Mouse (Mus musculus) CD4-positive, CD25-positive, alpha-beta regulatory T cell, adult 2 months (primary cell): ENCODE results near the gene E330034G19Rik.
"Not testable (repeated sequence)": the region's sequence is repeated elsewhere in the genome, so short reads cannot be mapped to it uniquely, and the experiment has no call there.

Experiments used
- DNase-seq: peaks from one replicate; pipeline ENCODE4 v3.0.0-alpha.2; 2012; ENCODE audit warnings: low read depth, low spot score

E330034G19Rik gene

DNA sequence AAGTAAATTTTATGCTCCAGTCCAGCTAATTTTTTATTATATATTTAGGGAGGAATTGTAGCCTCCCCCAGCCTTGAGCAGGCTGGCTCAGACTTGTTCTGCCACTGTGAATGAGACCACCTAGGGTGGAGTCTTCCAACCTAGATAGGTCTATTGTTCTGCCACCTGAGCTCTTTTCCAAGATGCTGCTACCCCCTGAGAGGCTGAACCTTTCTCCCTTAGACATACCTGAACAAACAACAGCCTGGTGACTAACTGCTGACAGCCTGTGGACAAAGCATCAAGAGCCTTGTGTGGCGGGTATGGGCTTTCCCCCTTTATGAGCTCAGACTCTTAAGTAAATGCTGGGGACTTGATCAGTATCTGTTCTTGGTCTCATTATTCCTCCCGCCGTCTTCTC is 54.0 kb downstream of the E330034G19Rik start:
- not testable (repeated sequence) for DNase-seq

DNA sequence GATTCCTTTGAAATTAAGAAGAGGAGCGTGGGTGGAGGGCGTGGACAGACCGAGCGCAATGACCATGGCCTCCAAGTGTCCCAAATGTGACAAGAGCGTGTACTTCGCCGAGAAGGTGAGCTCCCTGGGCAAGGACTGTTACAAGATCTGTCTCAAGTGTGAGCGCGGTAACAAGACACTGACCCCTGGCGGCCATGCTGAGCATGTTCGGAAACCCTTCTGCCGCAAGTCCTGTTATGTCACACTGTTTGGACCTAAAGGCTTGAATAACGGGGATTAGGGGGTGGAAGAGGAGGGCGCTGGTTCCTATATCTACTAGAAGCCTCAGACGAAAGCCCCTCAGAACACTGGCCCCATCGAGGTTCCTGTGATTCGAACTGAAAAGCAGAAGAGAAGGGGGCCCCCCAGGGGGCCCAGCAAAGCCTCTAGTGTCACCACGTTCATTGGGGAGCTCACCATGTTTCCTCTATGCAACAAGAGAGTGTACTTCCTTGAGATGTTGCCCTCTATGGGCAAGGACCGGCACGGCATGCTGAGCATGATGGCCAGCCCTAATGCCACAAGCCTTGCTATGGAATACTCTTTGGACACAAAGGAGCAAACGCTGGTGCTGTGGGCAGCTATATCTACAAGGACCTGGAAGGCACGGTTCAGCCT is 65.4 kb downstream of the E330034G19Rik start:
- peak; percentile 33 for DNase-seq
